Mouse (Mus musculus) embryonic fibroblast, embryonic 13.5 days (primary cell): ENCODE results near the gene Sync.

ENCODE experiments used
- CTCF ChIP-seq: IDR thresholded peaks from 2 replicates; pipeline ENCODE4 v1.5.1; 2011; ENCODE audit warnings: mild to moderate bottlenecking, control low read depth, low read length, moderate library complexity, borderline replicate concordance; ENCODE audit not compliant: insufficient read depth
- POLR2A ChIP-seq: IDR thresholded peaks from 2 replicates; pipeline ENCODE4 v1.6.1; 2011; ENCODE audit warnings: low read depth, mild to moderate bottlenecking, control low read depth, low read length, moderate library complexity

DNA sequence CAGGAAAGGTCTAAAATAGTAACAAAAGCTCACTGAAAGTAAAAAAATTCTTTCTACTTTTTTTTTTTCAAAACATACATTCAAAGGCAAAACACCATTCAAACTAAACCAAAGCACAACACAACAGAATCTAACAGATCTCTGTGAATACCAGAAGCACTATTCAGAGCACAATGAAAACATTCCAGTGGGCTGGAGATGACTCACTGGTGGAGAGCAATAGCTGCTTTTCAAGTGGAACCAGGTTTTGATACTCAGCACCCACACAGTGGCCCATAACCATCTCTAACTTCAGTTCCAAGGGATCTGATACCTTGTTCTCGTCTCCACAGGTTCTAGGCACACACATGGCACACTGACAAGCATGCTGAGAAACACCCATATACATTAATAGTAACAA, 37.3 kb downstream of the Sync start:
- TF ChIP-seq CTCF (no peak), POLR2A (no peak)
